Mouse (Mus musculus) E14TG2a.4 (cell line): ENCODE results near the gene Aspscr1.

ENCODE experiments used
- CTCF ChIP-seq: conservative IDR thresholded peaks from 2 replicates; pipeline ENCODE4 v1.5.1; 2014; ENCODE audit warnings: low read length
- POU5F1 ChIP-seq: IDR thresholded peaks from 2 replicates; pipeline ENCODE4 v1.6.1; 2014; ENCODE audit warnings: low read length, borderline replicate concordance

GRCm38 (mm10) chr11:120727564-120727963 lies 54.8 kb downstream of the Aspscr1 start:
- no peak for TF ChIP-seq CTCF
- no peak for TF ChIP-seq POU5F1
